Mouse (Mus musculus) embryonic facial prominence, embryonic 14.5 days (tissue): Measurements from ENCODE around the gene Aqp9. TPM values are rescaled to one million over a fixed set of nuclear protein-coding genes. Genes with fewer than 3 reads are reported as not detected.

Experiments used
- ATAC-seq: fragments of 200-750 bp; cut with Nextera tagmentation; 2 replicates; pipeline ENCODE4 v1.8.0; 2017; ENCODE audit warnings: low read depth, moderate number of reproducible peaks, moderate TSS enrichment
- DNase-seq: peaks from one replicate; pipeline ENCODE4 v3.0.0-alpha.2; 2015; ENCODE audit warnings: low spot score
- H3K27ac ChIP-seq: fragments of 300-500 bp; sonication (generic); replicated peaks from 2 replicates; pipeline ENCODE4 v1.5.1; 2014; ENCODE audit warnings: low read depth, mild to moderate bottlenecking, low read length, moderate library complexity
- H3K27me3 ChIP-seq: fragments of 300-500 bp; sonication (generic); replicated peaks from 2 replicates; pipeline ENCODE4 v1.6.1; 2014; ENCODE audit warnings: low read length; ENCODE audit not compliant: control insufficient read depth, insufficient read depth
- H3K36me3 ChIP-seq: fragments of 300-500 bp; sonication (generic); 2 replicates; pipeline ENCODE4 v1.6.1; 2014; ENCODE audit warnings: low read length, mixed read lengths; ENCODE audit not compliant: control insufficient read depth, insufficient read depth
- H3K4me1 ChIP-seq: fragments of 300-500 bp; sonication (generic); 2 replicates; pipeline ENCODE4 v1.6.1; 2014; ENCODE audit warnings: antibody characterized with exemption, low read length; ENCODE audit not compliant: control insufficient read depth, insufficient read depth
- H3K4me2 ChIP-seq: fragments of 300-500 bp; sonication (generic); 2 replicates; pipeline ENCODE4 v1.6.1; 2014; ENCODE audit warnings: low read depth, mild to moderate bottlenecking, low read length, moderate library complexity, mixed read lengths
- H3K4me3 ChIP-seq: fragments of 300-500 bp; sonication (generic); 2 replicates; pipeline ENCODE4 v1.5.1; 2014; ENCODE audit warnings: low read depth, mild to moderate bottlenecking, low read length
- H3K9ac ChIP-seq: fragments of 300-500 bp; sonication (generic); 2 replicates; pipeline ENCODE4 v1.6.1; 2014; ENCODE audit warnings: low read depth, mild to moderate bottlenecking, low read length, moderate library complexity, mixed read lengths
- H3K9me3 ChIP-seq: fragments of 300-500 bp; sonication (generic); 2 replicates; pipeline ENCODE4 v1.6.1; 2016; ENCODE audit warnings: low read length; ENCODE audit not compliant: control insufficient read depth
- WGBS: fragments of 180-500 bp; shearing (Covaris S2); extraction: QIAGEN DNeasy Blood & Tissue Kit; methylation state at CpG from one replicate; pipeline ENCODE4 v1.1.7; 2014; 5-methylcytosine and 5-hydroxymethylcytosine counted together
- polyA plus RNA-seq: library from polyadenylated mRNA; unstranded; fragments of >200 nt; fragmentation: Nextera tagmentation; extraction: Ambion mirVana; gene quantifications from 2 replicates; pipeline ENCODE4 v1.2.1, GENCODE M21; 2014

Gene Aqp9
- 0.43 and 0.68 TPM in 2 replicates for polyA plus RNA-seq

DNA sequence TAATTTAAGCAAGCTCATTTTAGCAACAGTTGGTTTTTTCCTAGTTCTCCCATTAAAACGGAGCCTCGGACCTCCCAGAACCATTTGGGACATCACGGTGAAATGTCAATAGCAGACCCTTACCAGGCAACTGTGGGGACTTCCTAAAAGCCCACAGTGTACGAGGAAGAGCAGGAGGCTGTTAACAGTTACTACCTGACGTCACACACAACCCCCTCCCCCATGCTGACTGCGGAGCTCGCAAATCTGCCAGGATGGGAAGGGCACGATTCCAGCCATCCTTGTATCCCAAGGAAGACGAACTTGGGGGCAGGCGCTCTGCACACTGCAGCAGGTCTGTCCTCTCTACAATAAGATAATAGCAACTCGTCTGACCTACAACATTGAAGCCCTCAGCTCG, at the start of gene Aqp9:
Aqp9 (minus strand) TSS at position 172 of the 400 bp plus-strand sequence.
- DNase-seq = no peak
- peak within 1 kb of the TSS; percentile 23; the same call in 1 of the 2 replicates for H3K9ac ChIP-seq

DNA sequence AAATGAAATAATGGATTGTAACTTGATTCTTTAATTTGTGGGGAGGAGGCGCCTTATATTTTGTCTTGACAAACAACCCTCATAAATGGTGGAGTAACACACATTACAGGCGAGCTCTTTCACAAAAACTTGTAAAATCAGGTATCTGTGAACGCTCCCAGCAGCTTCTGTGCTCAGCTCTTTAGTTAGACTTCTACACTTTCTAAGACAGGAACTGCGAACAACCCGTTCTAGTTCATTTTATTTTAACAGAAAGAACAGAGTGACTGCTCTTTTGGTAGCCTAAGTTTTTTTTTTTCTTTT, 49.3 kb upstream of the Aqp9 start:
- ATAC-seq (no peak), DNase-seq (peak; percentile 13)
- Histone ChIP-seq H3K27ac (no peak overlapping the region), H3K9me3 (no peaks in the 10 kb centered on the region), H3K9ac (no peak overlapping the region), H3K27me3 (peaks cover 65% of the 10 kb centered on the region), H3K36me3 (no peaks in the 10 kb centered on the region), H3K4me1 (peaks cover 4% of the 10 kb centered on the region; the same call in 1 of the 2 replicates), H3K4me3 (peak overlapping the region; percentile 47; the same call in 1 of the 2 replicates), H3K4me2 (peak overlapping the region; percentile 77; the same call in 1 of the 2 replicates)
- 22% methylated on average over 5 of the region's 5 CpGs for WGBS

More for the DNA sequence above, at the start of gene Aqp9:
- Histone ChIP-seq H3K27me3 (no peaks in the 10 kb centered on the region), H3K9me3 (no peaks in the 10 kb centered on the region), H3K27ac (peak within 1 kb of the TSS; percentile 61; the same call in 1 of the 2 replicates), H3K4me1 (peaks cover 12% of the 10 kb centered on the region; the same call in 1 of the 2 replicates), H3K36me3 (no peaks in the 10 kb centered on the region), H3K4me3 (no peak within 1 kb of the TSS), H3K4me2 (no peak within 1 kb of the TSS)
- WGBS = 42% methylated on average over 12 of the region's 12 CpGs
- ATAC-seq = no peak

DNA sequence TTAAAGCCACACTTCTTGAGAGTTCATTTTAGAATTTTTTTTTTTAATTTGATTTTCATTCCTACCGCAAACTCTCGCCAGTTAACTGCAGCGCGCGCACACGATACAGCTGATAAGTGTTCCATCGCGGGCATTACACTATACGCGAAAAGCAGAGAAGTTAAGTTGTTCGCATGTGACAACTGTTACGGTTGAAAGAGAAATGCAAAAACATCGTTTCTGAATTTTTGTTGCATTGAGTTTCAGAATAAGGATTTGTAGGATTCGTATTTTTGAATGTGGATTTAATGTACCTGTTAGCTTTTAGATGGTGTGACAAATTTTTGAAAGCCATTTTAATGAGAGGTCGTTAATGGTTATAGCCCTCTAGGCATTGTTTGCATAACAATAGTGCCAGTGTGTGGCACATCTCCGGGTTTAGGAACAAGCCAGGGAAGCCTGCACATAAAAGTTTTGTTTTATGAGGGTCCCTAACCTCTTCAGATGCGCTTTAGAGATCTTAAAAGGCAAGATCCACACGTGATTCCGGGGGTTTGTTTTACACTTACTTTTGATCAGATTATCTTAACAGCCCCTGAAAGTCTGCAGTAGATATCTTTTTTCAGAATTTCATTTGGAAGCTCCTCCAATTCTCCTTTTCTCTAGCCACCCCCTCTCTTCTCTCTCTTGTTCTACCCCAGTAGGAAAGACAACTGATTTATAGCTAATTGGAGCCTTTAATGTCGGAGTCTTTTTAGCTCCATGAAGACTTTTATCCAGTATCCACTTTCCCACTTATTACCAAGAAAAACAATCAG, 48.7 kb upstream of the Aqp9 start:
- ATAC-seq = no peak
- Histone ChIP-seq H3K27me3 (peaks cover 65% of the 10 kb centered on the region), H3K27ac (no peak overlapping the region), H3K4me2 (peak overlapping the region; percentile 77), H3K4me1 (peaks cover 4% of the 10 kb centered on the region; the same call in 1 of the 2 replicates), H3K9ac (0 out of 2 replicates have a peak overlapping the region, but pooled peaks have one; percentile 54), H3K4me3 (peak overlapping the region; percentile 47), H3K36me3 (no peaks in the 10 kb centered on the region), H3K9me3 (no peaks in the 10 kb centered on the region)
- peak; percentile 40 for DNase-seq
- 4% methylated on average over 20 of the region's 20 CpGs for WGBS

DNA sequence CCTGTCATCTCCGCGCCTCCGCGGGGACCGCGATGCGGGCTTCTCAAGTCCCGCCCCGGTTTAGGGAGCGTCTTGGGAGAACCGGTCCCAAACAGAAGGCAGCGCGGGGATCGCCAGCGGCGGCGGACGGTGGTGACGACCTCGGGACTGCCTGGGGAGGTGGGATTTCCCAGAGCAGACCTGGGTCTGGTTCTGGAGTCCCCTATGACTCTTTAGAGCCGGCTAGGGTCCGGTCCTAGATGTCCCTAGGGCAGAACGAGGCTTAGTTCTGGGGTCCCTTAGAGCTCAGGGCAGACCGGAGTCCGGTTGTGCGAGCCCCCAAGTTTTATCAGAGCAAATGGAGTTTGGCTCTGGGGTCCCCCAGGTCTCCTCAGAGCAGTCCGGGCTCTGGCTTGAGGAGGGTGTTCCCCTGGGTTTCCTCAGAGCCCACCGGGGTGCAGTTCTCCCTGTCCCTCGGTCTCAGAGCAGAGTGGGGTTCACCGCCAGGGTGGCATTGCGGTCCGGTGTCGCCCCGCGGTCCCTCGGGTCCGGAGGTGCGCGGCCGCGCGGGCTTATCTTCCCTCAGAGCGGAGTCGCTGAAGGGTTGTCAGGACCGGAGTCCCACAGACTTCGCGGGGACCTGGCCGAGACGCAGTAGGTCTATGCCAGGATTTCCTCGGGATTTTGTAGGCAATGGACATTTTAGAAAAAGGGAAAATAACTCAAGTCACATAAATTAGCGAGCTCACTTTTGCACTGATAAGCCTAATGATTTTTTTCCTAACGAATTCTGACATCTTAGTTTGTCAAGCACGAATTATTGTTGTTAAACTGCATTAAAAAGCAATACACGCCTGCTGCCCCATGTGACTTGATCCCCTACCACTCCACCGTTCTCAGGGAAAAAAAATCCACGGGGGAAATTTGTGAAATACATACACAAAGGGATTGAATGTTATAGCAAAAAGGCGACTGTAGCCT, 47.8 kb upstream of the Aqp9 start:
- H3K27me3 ChIP-seq = peaks cover 64% of the 10 kb centered on the region

DNA sequence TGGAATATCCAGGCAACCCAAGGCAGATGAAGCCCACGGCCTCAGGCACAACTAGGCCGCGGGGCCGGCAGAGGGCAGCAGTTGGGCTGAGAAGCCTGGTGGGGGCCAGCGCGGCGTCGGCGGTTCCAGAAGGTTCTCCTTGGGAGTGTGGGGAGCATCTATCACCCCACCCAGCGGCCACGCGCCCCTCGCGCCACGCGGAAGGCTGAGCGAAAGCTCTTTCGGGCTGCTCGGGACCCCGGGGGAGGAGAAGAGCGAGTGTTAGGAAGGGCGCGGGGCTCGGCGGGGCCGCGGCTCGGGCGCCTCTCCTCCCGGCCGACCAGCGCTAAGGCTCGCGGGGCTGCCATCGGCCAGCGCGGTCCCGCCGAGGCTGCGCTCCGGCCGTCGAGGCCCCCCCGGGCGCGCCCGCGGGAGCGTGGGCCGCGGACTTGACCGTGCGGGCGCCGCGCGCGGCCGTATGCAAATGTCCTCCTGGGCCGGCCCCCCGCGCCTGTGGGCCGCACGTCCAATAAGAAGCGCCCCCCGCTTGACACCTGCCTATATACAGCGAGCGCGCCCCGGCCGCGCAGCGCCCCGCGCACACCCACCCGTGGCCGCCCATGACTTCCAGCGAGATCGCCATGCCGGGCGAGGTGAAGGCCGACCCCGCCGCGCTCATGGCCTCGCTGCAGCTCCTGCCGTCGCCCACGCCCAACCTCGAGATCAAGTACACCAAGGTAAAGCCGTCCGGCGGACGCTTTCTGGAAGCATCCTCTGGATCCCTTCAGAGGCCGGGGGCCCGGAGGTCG, 47.0 kb upstream of the Aqp9 start, which contains the start of gene Aldh1a2:
Aldh1a2 (plus strand) TSS at position 542 of the 788 bp plus-strand sequence.
- Histone ChIP-seq H3K4me1 (peaks cover 4% of the 10 kb centered on the region; the same call in 1 of the 2 replicates), H3K4me3 (peak within 1 kb of the TSS; percentile 47), H3K9me3 (no peaks in the 10 kb centered on the region), H3K27me3 (peaks cover 62% of the 10 kb centered on the region), H3K9ac (peak within 1 kb of the TSS; percentile 54), H3K4me2 (peak within 1 kb of the TSS; percentile 77), H3K36me3 (no peaks in the 10 kb centered on the region), H3K27ac (no peak within 1 kb of the TSS)
- peak; percentile 90 for ATAC-seq
- 2% methylated on average over 16 of the region's 97 CpGs for WGBS
- DNase-seq = peak; percentile 78

More for the DNA sequence above, 47.8 kb upstream of the Aqp9 start:
- H3K9ac ChIP-seq = peak overlapping the region; percentile 54
- WGBS = 1% methylated on average over 57 of the region's 57 CpGs
- H3K27ac ChIP-seq = no peak overlapping the region
- no peaks in the 10 kb centered on the region for H3K9me3 ChIP-seq
- DNase-seq (peak; percentile 17), ATAC-seq (peak; percentile 24; the same call in 1 of the 2 replicates)
- no peaks in the 10 kb centered on the region for H3K36me3 ChIP-seq
- H3K4me1 ChIP-seq = peaks cover 4% of the 10 kb centered on the region; the same call in 1 of the 2 replicates
- peak overlapping the region; percentile 77 for H3K4me2 ChIP-seq
- peak overlapping the region; percentile 47 for H3K4me3 ChIP-seq

DNA sequence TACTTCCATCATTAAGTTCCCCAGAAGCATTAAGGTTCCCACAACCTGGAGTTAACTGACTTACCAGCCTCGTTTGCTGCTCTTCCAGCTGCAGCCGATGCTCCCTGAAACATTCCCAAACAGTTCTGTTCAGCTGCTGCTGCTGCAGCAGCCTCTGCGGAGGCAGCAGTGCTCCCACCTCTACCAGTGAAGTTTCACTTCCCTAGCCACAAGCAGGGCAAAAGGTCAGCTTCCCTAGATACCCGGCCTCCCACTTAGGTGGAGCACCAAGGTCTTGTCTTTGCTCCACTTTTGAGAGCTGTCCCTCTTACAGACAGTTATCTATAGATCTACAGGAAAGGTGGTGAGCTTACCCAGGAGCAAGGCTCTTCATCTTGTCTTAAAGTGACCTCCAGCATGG, 45.2 kb upstream of the Aqp9 start:
- WGBS = 36% methylated on average over 4 of the region's 4 CpGs

DNA sequence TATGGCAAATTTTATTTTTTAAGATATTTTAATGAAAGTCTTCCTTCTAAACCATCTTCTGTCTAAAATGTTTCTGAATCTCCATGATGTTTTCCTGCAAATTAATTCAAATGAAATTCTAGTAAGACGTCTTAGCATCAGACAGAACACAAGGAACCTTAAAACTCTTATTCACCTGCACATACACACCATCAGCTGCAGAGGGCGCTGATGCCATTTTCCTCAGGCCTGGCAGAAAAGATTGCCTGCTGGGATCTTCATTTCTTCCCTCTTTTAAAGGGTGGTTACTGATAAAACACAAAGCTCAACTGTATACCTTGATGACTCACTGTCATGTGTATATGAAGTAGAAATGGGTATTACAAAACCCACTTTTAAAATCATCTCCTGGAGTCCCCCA, 42.4 kb upstream of the Aqp9 start:
- Histone ChIP-seq H3K27me3 (peaks cover 29% of the 10 kb centered on the region), H3K9me3 (no peaks in the 10 kb centered on the region), H3K4me3 (no peak overlapping the region), H3K27ac (no peak overlapping the region), H3K4me1 (no peaks in the 10 kb centered on the region), H3K9ac (no peak overlapping the region), H3K36me3 (no peaks in the 10 kb centered on the region), H3K4me2 (no peak overlapping the region)
- DNase-seq (no peak), ATAC-seq (no peak)
- WGBS = 5% methylated on average over 2 of the region's 2 CpGs

More for the DNA sequence above, 45.2 kb upstream of the Aqp9 start:
- peaks cover 4% of the 10 kb centered on the region; the same call in 1 of the 2 replicates for H3K4me1 ChIP-seq
- DNase-seq (no peak), ATAC-seq (no peak)
- H3K36me3 ChIP-seq = no peaks in the 10 kb centered on the region
- peaks cover 49% of the 10 kb centered on the region for H3K27me3 ChIP-seq
- H3K27ac ChIP-seq = no peak overlapping the region
- no peak overlapping the region for H3K4me3 ChIP-seq
- no peak overlapping the region for H3K4me2 ChIP-seq
- H3K9ac ChIP-seq = no peak overlapping the region
- no peaks in the 10 kb centered on the region for H3K9me3 ChIP-seq
